Mouse (Mus musculus) hindbrain, embryonic 12.5 days (tissue): ENCODE data around the gene Gm44596. TPM values are rescaled to one million over a fixed set of nuclear protein-coding genes. Genes with fewer than 3 reads are reported as not detected.

Experiments used
- ATAC-seq: fragments of 200-750 bp; cut with Nextera tagmentation; 2 replicates; pipeline ENCODE4 v1.8.0; 2017; ENCODE audit warnings: moderate TSS enrichment; ENCODE audit not compliant: low FRiP score
- H3K27ac ChIP-seq: fragments of 300-500 bp; sonication (generic); 2 replicates; pipeline ENCODE4 v1.5.1; 2016; ENCODE audit warnings: mild to moderate bottlenecking
- H3K27me3 ChIP-seq: fragments of 300-500 bp; sonication (generic); 2 replicates; pipeline ENCODE4 v1.6.1; 2016; ENCODE audit warnings: mild to moderate bottlenecking
- H3K36me3 ChIP-seq: fragments of 300-500 bp; sonication (generic); 2 replicates; pipeline ENCODE4 v1.6.1; 2016; ENCODE audit warnings: mild to moderate bottlenecking
- H3K4me1 ChIP-seq: fragments of 300-500 bp; sonication (generic); 2 replicates; pipeline ENCODE4 v1.6.1; 2016
- H3K4me2 ChIP-seq: fragments of 300-500 bp; sonication (generic); replicated peaks from 2 replicates; pipeline ENCODE4 v1.6.1; 2016; ENCODE audit warnings: mild to moderate bottlenecking
- H3K4me3 ChIP-seq: fragments of 300-500 bp; sonication (generic); 2 replicates; pipeline ENCODE4 v1.5.1; 2016; ENCODE audit warnings: mild to moderate bottlenecking
- H3K9ac ChIP-seq: fragments of 300-500 bp; sonication (generic); 2 replicates; pipeline ENCODE4 v1.6.1; 2016; ENCODE audit warnings: mild to moderate bottlenecking, moderate library complexity
- H3K9me3 ChIP-seq: fragments of 300-500 bp; sonication (generic); replicated peaks from 2 replicates; pipeline ENCODE4 v1.6.1; 2016; ENCODE audit warnings: mild to moderate bottlenecking
- WGBS: fragments of 180-500 bp; shearing (Covaris S2); methylation state at CpG from one replicate; pipeline ENCODE4 v1.1.7; 2016; 5-methylcytosine and 5-hydroxymethylcytosine counted together
- polyA plus RNA-seq: library from polyadenylated mRNA; unstranded; fragments of >200 nt; fragmentation: Nextera tagmentation; extraction: Ambion mirVana; gene quantifications from 2 replicates; pipeline ENCODE4 v1.2.1, GENCODE M21; 2016

Gm44596 gene
- polyA plus RNA-seq, 1 experiment from 2014 or later = not detected

DNA sequence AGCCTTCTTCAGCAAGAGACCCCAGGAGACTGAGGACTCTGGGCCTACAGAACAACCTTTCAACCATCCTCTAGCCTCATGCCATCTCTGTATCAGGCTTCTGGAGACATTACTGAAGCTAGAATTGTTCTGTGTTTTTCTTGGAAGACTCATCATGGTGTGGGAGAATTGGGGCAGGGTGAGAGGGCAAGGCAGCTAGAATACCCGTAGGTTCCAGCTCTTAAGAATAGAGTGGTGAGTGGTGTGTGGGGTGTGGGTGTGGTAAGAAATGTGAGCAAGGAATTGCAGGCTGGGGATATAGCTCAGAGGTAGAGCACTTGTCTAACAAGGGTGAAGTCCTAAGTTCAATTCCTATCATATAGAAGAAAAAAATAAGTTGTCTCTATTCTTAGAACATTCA, 9.7 kb downstream of the Gm44596 start:
- no peak overlapping the region for H3K9ac ChIP-seq
- no peak overlapping the region for H3K4me2 ChIP-seq
- no peaks in the 10 kb centered on the region for H3K4me1 ChIP-seq
- H3K27ac ChIP-seq = no peak overlapping the region
- no peaks in the 10 kb centered on the region for H3K9me3 ChIP-seq
- H3K36me3 ChIP-seq = no peaks in the 10 kb centered on the region
- ATAC-seq = no peak
- no peak overlapping the region for H3K4me3 ChIP-seq
- WGBS = 88% methylated on average over 1 of the region's 1 CpGs
- no peaks in the 10 kb centered on the region for H3K27me3 ChIP-seq

DNA sequence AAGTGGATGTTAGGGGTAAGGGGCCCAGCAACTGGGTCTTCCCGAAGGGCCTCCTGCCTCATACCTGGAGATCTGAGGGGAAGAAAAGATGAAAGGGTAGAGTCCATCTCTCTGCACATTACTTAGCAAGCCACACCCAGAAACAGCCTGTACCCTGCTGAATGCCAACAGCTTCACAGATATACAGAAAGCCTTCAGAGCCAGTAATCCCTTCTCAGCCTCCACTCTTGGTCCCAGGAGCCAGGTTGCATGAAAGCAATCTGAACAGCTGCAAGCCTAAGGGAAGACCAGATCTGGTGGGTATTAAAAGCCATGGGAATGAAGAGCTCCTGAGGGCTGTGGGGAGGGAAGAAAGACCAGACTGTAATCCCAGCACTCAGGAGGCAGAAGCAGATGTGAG, 13.9 kb downstream of the Gm44596 start:
- Histone ChIP-seq H3K4me2 (no peak overlapping the region), H3K4me1 (no peaks in the 10 kb centered on the region), H3K9me3 (no peaks in the 10 kb centered on the region), H3K27me3 (no peaks in the 10 kb centered on the region), H3K4me3 (no peak overlapping the region), H3K27ac (no peak overlapping the region), H3K36me3 (no peaks in the 10 kb centered on the region), H3K9ac (no peak overlapping the region)
- 91% methylated on average over 1 of the region's 1 CpGs for WGBS
- ATAC-seq = no peak

- H3K27me3 ChIP-seq = no peaks in the 10 kb centered on the region
- WGBS = 67% methylated on average over 1 of the region's 1 CpGs
- H3K4me3 ChIP-seq = no peak overlapping the region
- no peak overlapping the region for H3K27ac ChIP-seq
- H3K36me3 ChIP-seq = no peaks in the 10 kb centered on the region
- H3K4me1 ChIP-seq = no peaks in the 10 kb centered on the region
- no peak overlapping the region for H3K4me2 ChIP-seq
- no peak overlapping the region for H3K9ac ChIP-seq
- no peaks in the 10 kb centered on the region for H3K9me3 ChIP-seq
- no peak for ATAC-seq
These were observed 15.4 kb downstream of the Gm44596 start for GRCm38 (mm10) chr6:128390683-128391082.

DNA sequence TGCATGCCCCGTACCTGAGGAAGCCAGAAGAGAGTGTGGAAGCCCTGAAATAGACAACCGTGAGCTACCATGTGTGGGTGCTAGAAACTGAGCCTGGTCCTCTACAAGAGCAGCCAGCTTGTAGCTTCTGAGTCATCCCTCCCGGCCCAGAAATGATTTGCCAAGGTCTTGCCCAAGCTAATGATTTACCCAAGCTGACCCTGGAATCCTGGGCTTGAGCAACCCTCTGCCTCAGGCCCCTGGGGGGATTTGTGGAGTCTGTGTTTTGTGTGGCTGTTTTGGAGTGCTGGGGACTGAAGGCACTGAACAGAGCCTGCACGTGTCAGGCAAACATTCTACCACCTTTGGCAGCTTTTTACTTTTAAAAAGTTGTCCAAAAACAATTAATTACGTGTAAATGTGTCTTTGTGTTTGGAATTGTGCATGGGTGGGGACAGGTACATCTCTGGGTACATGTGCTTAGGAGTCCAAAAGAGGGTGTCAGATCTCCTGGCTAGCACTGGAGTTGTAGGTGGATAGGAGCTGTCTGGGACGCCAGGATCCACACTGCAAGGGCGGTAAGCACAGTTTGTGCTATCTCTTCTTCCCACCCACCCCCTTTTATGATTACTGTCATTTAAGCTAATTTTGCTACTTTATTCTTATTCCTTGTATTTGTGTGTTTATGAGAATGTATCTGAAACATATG, 22.4 kb downstream of the Gm44596 start:
- Histone ChIP-seq H3K4me2 (no peak overlapping the region), H3K4me3 (no peak overlapping the region), H3K36me3 (no peaks in the 10 kb centered on the region), H3K9me3 (no peaks in the 10 kb centered on the region), H3K9ac (no peak overlapping the region), H3K27me3 (no peaks in the 10 kb centered on the region), H3K27ac (no peak overlapping the region), H3K4me1 (peaks cover 12% of the 10 kb centered on the region)
- no peak for ATAC-seq
- 86% methylated on average over 7 of the region's 7 CpGs for WGBS

- 78% methylated on average over 3 of the region's 3 CpGs for WGBS
These were observed 23.7 kb downstream of the Gm44596 start, which contains the start of gene Nrip2 for GRCm38 (mm10) chr6:128398996-128399395. Gene Nrip2, plus strand, starts transcription at chr6:128399296.

DNA sequence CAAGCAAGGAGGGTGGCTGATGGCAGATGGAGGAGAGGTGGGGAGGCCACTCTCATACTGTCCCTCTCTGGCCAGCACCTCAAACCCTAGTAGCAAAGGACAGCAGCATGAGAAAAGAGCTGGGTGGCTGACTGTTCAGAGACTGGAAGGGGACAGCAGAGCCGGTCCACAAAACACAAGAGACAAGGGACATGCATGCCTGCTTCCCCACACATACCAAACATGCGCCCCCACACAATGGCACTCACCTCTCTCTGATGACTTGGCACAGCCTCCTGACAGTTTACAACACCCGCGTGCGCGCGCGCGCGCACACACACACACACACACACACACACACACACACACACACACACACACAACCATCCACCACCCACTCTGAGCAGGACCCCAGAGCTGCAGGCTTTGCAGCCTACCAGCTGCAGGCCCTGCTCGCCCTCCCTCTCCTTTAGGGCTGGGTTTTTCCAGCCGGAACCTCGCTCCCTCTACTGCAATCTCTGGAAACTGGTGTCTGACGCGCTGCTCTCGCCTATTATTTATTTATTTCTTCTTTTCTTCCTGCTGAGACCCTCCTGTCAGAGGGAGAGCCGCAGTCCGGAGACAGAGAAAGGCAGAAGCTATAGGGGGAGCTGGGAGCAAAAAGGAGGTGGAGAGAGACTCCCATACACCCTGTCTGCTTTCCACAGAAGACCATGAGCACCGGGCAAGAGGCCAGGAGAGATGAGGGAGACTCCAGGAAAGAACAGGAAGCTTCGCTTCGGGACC, 24.3 kb downstream of the Gm44596 start:
- peak; percentile 74 for ATAC-seq
- Histone ChIP-seq H3K4me1 (peaks cover 12% of the 10 kb centered on the region), H3K36me3 (no peaks in the 10 kb centered on the region), H3K9ac (peak overlapping the region; percentile 5; the same call in 1 of the 2 replicates), H3K4me3 (peak overlapping the region; percentile 6; the same call in 1 of the 2 replicates), H3K4me2 (peak overlapping the region; percentile 33), H3K27ac (peak overlapping the region; percentile 60; the same call in 1 of the 2 replicates), H3K27me3 (no peaks in the 10 kb centered on the region), H3K9me3 (no peaks in the 10 kb centered on the region)
- WGBS = 40% methylated on average over 20 of the region's 21 CpGs

More at GRCm38 (mm10) chr6:128398996-128399395, 23.7 kb downstream of the Gm44596 start, which contains the start of gene Nrip2:
- Histone ChIP-seq H3K4me3 (peak within 1 kb of the TSS; percentile 6; the same call in 1 of the 2 replicates), H3K4me1 (peaks cover 12% of the 10 kb centered on the region), H3K36me3 (no peaks in the 10 kb centered on the region), H3K27ac (peak within 1 kb of the TSS; percentile 60; the same call in 1 of the 2 replicates), H3K9me3 (no peaks in the 10 kb centered on the region), H3K27me3 (no peaks in the 10 kb centered on the region), H3K9ac (peak within 1 kb of the TSS; percentile 5; the same call in 1 of the 2 replicates), H3K4me2 (peak within 1 kb of the TSS; percentile 33)
- no peak for ATAC-seq

DNA sequence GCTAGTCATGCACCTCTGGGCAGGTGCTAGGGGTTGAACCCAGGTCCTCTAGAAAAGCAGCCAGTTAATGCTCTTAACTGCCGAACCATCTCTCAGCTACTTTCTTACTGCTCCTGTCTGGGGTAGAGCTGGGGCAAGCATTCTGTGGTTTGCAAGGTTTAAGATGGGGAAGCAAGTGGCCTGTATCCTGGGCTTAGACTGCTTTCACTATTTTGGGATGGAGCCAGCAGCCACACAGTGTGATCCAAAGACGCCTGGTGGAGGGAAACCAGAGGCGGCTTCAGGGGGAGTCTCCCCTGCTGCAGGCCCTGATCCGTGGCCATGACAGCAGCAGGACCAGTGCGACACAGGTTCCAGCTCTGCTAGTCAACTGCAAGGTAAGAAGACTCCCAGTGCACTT, 29.4 kb downstream of the Gm44596 start:
- no peak for ATAC-seq
- Histone ChIP-seq H3K4me1 (peaks cover 7% of the 10 kb centered on the region), H3K4me3 (no peak overlapping the region), H3K27ac (no peak overlapping the region), H3K27me3 (no peaks in the 10 kb centered on the region), H3K4me2 (no peak overlapping the region), H3K9me3 (no peaks in the 10 kb centered on the region), H3K9ac (no peak overlapping the region), H3K36me3 (peaks cover 35% of the 10 kb centered on the region)
- WGBS = 68% methylated on average over 5 of the region's 5 CpGs

DNA sequence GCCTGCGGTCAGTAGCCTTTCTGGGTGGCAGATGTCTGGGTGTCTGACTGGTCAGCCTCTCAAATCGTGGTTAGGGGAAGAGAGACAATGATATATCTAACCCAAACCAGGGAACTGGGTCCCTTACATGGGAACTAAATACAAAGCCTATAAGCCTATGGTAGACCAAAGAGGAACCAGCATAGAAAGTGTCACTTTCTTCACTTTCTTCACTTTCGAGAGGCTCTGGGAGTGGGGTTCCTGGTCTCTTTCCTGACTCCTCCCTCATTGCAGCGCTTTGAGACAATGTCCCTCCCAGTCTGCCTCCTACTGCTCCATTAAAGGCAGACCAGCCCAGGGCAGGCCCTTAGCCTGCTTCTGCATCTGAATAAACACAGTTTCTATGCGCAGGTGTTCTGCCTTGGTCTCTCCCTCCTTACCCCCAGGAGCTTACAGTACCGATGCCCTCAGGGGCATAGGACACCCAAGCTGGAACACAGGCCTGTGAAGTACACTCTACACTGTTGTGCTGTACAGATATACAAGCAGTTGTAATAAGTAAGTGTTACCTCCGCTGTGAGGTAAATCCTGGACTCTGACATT, 33.3 kb downstream of the Gm44596 start:
- H3K9me3 ChIP-seq = no peaks in the 10 kb centered on the region
- 88% methylated on average over 7 of the region's 7 CpGs for WGBS
- H3K4me2 ChIP-seq = no peak overlapping the region
- peaks cover 61% of the 10 kb centered on the region for H3K36me3 ChIP-seq
- no peaks in the 10 kb centered on the region for H3K4me1 ChIP-seq
- H3K4me3 ChIP-seq = no peak overlapping the region
- no peaks in the 10 kb centered on the region for H3K27me3 ChIP-seq
- no peak for ATAC-seq
- no peak overlapping the region for H3K9ac ChIP-seq
- H3K27ac ChIP-seq = no peak overlapping the region

DNA sequence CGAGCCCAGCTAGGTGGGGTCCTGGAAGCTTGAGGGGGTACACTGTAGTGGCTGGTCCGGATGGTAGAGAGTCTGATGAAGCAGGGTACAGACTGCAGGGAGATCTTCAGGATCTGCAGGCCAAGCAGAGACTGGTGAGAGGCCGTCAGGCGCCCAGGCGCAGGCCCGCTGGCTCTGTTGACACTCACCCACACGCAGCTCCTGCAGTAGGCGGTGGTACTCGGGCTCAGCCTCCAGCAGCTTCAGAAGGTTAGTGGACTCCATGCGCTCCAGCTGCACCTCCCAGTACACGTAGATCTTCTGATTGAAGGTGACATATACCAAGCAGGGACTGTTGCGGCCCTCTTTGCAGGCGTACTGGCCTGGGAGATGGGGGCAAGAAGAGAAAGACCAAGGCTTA, 35.0 kb downstream of the Gm44596 start:
- no peaks in the 10 kb centered on the region for H3K27me3 ChIP-seq
- ATAC-seq = peak; percentile 32; the same call in 1 of the 2 replicates
- no peaks in the 10 kb centered on the region for H3K9me3 ChIP-seq
- 96% methylated on average over 13 of the region's 13 CpGs for WGBS
- no peak overlapping the region for H3K27ac ChIP-seq
- no peak overlapping the region for H3K4me3 ChIP-seq
- peaks cover 65% of the 10 kb centered on the region for H3K36me3 ChIP-seq
- H3K4me2 ChIP-seq = no peak overlapping the region
- no peaks in the 10 kb centered on the region for H3K4me1 ChIP-seq
- H3K9ac ChIP-seq = no peak overlapping the region

DNA sequence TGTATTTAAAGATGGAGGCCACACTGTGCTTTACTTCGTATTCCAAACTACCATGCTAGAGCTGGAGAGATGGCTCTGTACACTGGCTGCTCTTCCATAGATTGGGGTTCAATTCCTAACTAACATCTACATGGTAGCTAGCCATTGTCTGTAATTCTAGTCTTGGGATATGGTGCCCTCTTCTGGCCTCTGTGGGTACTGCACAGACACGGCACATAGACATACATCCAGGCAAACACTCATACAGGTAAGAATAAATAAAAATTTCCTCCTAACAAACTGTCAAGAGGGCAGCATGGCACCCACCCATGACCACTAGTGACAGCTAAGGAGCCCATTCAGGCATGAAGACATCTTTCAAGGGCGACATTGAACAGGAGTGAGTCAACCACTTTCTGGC, 35.8 kb downstream of the Gm44596 start:
- H3K9ac ChIP-seq = no peak overlapping the region
- H3K4me2 ChIP-seq = no peak overlapping the region
- H3K4me1 ChIP-seq = no peaks in the 10 kb centered on the region
- no peaks in the 10 kb centered on the region for H3K27me3 ChIP-seq
- peaks cover 66% of the 10 kb centered on the region for H3K36me3 ChIP-seq
- H3K4me3 ChIP-seq = no peak overlapping the region
- H3K27ac ChIP-seq = no peak overlapping the region
- 14% methylated on average over 3 of the region's 3 CpGs for WGBS
- H3K9me3 ChIP-seq = no peaks in the 10 kb centered on the region
- ATAC-seq = 0 out of 2 replicates have a peak, but pooled peaks have one; percentile 17

DNA sequence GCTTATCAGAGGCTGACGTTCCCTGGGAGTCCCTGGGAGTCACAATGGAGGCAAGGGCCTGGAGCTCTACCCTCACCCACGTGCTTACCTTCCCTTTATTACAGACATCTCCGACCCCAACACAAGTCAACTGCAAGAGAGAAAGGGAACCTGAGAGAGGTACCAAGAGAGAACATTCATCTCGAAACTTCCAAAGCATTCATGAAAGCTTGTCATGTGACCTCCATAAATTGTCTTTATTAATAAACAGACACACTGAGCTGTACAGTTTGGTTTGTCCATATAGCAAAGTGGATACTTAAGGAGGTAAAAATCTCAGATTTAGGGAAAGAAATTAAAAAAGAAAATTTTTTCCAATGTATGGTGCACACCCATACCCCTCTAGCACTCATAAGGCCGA, 40.9 kb downstream of the Gm44596 start:
- WGBS = 91% methylated on average over 5 of the region's 5 CpGs
- H3K4me2 ChIP-seq = no peak overlapping the region
- no peak for ATAC-seq

DNA sequence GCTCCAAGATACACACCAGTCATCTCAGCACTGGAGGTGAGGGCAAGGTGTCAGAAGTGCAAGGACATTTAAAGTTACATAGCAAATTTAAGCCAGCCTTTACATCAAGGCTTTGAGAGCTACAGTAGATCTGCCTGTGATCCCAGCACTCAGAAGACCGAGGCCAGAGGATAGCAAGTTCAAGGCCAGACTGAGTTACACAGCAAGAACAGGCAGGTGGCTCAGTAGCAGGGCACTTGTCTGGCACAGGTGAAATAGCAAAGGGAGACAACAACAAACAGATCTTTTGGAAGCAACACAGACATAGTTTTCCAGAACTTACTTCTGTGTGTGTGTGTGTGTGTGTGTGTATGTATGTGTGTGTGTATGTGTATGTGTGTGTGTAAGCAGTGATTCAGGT, 42.8 kb downstream of the Gm44596 start:
- Histone ChIP-seq H3K9me3 (no peaks in the 10 kb centered on the region), H3K27me3 (no peaks in the 10 kb centered on the region), H3K4me1 (no peaks in the 10 kb centered on the region), H3K36me3 (peaks cover 22% of the 10 kb centered on the region), H3K27ac (no peak overlapping the region), H3K4me3 (no peak overlapping the region), H3K4me2 (no peak overlapping the region), H3K9ac (no peak overlapping the region)
- no peak for ATAC-seq
- WGBS = 92% methylated on average over 1 of the region's 1 CpGs

More for the DNA sequence above, 40.9 kb downstream of the Gm44596 start:
- Histone ChIP-seq H3K27me3 (no peaks in the 10 kb centered on the region), H3K9me3 (no peaks in the 10 kb centered on the region), H3K4me3 (no peak overlapping the region), H3K27ac (no peak overlapping the region), H3K9ac (no peak overlapping the region), H3K4me1 (no peaks in the 10 kb centered on the region), H3K36me3 (peaks cover 35% of the 10 kb centered on the region)
